Mouse (Mus musculus) sigmoid colon, adult 10 weeks (tissue): ENCODE data around the gene Crim1. TPM values are rescaled to one million over a fixed set of nuclear protein-coding genes. Genes with fewer than 3 reads are reported as not detected.

ENCODE experiments used
- polyA plus RNA-seq: library from polyadenylated mRNA; stranded (reverse); fragments of 350-450 nt; fragmentation: Illumina TruSeq; extraction: RNeasy Lipid Tissue Mini Kit (QIAGEN cat#74804); gene quantifications from one replicate; pipeline ENCODE4 v1.2.3, GENCODE M21; 2014; ENCODE audit warnings: low read depth, low replicate concordance

The Crim1 gene
- polyA plus RNA-seq, result 38.5 TPM

DNA sequence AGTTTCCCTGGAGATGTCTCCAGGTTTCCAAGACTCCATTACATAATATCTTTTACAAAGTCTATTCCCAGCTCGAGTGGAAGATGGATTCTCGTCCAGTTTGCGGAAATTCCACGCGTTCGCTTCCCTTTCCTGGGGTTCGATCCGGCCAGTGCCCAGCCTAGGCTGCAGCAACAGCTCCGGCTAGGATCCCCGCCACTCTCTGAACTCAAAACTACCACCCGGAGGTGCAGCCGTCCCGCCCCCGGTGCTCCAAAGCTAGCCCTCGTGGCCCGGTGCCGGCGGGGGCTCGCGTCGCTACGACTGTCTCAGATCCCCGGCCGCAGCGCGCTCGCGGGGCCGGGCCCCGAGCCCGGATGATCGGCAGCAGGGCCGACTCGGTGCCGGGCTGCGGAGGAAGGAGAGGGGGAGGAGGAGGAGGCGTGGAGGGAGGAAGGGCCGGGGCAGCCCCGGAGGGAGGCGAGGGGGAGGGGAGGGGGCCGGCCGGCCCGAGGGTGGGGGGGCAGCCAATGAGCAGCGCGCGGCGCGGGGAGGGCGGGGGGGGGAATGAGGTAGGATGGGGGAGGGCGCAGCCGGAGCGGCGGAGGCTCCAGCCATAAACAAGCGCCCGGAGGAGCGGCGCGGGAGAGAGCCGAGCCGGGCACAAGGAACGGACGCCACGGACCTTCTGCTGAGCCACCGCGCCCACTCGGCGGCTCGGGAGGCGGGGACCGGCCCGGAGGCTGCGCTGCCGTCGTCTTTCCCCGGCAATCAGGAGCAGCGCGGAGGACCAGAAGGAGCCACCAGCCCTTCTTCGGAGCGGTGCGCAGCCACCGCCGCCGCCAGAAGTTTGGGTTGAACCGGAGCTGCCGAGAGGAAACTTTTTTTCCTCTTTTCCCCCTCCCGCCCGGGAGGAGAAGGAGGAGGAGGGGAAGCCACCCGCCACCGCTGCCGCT lies at the start of gene Crim1:
Gene Crim1 (plus strand): TSS at position 623 of the 935 bp plus-strand sequence.

DNA sequence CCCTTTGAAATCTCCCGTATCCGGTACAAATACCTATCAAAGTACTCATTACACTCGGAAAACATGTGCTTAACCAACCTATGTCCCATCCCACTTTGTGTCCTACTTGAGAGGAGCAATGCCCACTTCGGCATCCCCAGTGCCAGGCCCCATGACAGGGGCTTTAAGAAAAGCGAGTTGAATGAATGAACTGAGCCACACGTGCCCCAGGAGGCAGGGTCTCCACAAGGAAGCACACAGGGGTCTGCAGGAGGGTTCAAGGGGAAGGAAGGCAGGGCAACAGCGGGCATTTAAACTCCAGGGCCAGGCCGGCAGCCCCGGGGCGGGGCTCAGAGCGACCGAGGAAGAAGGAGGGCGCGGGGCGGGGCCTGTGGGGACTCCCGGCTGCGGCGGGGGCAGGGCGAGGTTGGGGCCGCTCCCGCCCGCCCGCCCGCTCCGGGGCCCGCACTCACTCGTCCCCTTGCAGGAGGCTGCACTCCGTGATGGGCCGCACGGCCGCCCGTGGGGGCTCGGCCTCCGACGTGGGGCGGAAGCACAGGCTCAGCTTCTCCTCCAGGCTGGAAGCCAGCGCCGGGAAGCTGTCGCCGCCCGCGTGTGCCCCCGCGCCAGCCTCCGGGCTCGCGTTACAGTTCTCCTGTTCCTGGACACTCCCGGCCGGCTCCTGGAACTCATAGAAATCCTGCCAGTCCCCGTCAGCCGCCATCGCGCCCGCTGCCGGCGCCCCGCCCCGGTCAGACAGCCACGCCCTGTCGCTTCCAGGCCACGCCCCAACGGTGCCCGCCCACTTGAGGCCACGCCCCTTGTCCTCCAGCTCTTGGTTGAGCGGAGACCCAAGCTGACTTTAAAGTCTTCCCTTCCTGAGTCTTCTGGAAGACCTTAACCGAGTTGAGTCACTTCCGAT lies 217.6 kb downstream of the Crim1 start, which contains the start of gene Fez2:
Gene Fez2 (minus strand): TSS at position 772 of the 901 bp plus-strand sequence.

Other genes with a start within 250 kb of the Crim1 start
- gene Fez2, start 217.9 kb downstream of the Crim1 start, polyA plus RNA-seq, result 23.7 TPM